In the genomic region with DNA sequence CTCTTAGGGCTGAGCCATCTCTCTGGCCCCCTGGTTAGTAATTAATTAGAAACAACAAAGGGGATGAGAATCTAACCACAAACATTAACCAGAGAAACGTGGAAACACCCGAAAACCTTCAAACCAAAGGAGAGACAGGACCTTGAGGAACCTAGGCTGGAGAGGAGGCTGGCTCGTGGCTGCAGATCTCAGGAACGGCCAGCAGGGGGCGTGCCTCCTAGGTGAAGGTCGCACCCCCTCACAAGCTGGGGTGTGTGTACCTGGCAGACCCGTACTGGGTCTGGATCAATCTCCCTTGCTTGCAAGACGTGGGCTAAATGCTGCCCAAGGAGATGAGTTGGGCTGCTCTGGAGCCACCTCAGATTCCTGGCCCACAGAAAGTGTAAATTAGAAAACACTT, we compare ENCODE assay signal across 9 mouse cellular contexts. TPM values are rescaled to one million over a fixed set of nuclear protein-coding genes. Genes with fewer than 3 reads are reported as not detected.
DNase-seq lines count a peak whose midpoint lies in the region; ATAC-seq and TF ChIP-seq lines count a peak whose summit lies in the region.
"Had no signal": no experiment of that assay in that cellular context is flagged by ENCODE, and none has a peak within 500 bp of the region (broad histone marks: within the 10 kb centered on the region; RNA-seq: fewer than 3 reads in every experiment).

No protein-coding gene starts in this region.

- 30% methylated on average over 8 of the region's 8 CpGs for WGBS in kidney, embryonic 16.5 days

- H3K36me3 ChIP-seq in kidney, embryonic 16.5 days (ENCODE audit: insufficient read depth, low read length) = no peaks in the 10 kb centered on the region

- H3K27ac ChIP-seq in left cerebral cortex, adult 2 months = no peak overlapping the region
- H3K27ac ChIP-seq in kidney, embryonic 16.5 days (ENCODE audit: low read length) = no peak overlapping the region
- H3K27ac ChIP-seq: macrophage had no signal

- no peaks in the 10 kb centered on the region for H3K9me3 ChIP-seq in kidney, embryonic 16.5 days (ENCODE audit: low read length)

- peak; percentile 45; the same call in 1 of the 2 replicates for ATAC-seq in megakaryocyte-erythroid progenitor cell, adult 5-6 weeks (replicated peaks; ENCODE audit: low FRiP score, low TSS enrichment, poor library complexity, severe bottlenecking)
- ATAC-seq in kidney, embryonic 16.5 days (ENCODE audit: low FRiP score, low TSS enrichment) = no peak

- TF ChIP-seq CTCF in left cerebral cortex, adult 2 months (IDR thresholded peaks at IDR 0.05) = peak; percentile 32

- no peak for DNase-seq in left cerebral cortex, adult 2 months (ENCODE audit: extremely low spot score in 1 of 2, low spot score in 2 of 2)
- DNase-seq in left cerebral cortex, postnatal 14 days (ENCODE audit: low spot score in 2 of 2) = no peak
- peak; percentile 42 for DNase-seq in CD4-positive helper T cell, adult 2 months (ENCODE audit: low read depth, low spot score)
- peak; percentile 86 for DNase-seq in R1 (ENCODE audit: low read depth, low spot score)
- DNase-seq in layer of hippocampus, postnatal 25 days (ENCODE audit: extremely low spot score in 1 of 2, low spot score in 1 of 2) = no peak
- DNase-seq: heart, postnatal 4 days had no signal

- H3K4me2 ChIP-seq in kidney, embryonic 16.5 days (replicated peaks; ENCODE audit: low read depth, low read length) = no peak overlapping the region

- intact Hi-C loops in left cerebral cortex, adult 2 months (cut with DNase I) = no loop called here
- intact Hi-C loops in left cerebral cortex, postnatal 14 days (cut with DNase I) = no loop called here

- H3K27me3 ChIP-seq in kidney, embryonic 16.5 days (ENCODE audit: insufficient read depth, low read length) = no peaks in the 10 kb centered on the region

- H3K9ac ChIP-seq in kidney, embryonic 16.5 days (replicated peaks; ENCODE audit: low read length) = no peak overlapping the region

- H3K4me1 ChIP-seq in kidney, embryonic 16.5 days (ENCODE audit: insufficient read depth, low read length) = no peaks in the 10 kb centered on the region; the same call in 1 of the 2 replicates

- H3K4me3 ChIP-seq in left cerebral cortex, adult 2 months = no peak overlapping the region
- H3K4me3 ChIP-seq in kidney, embryonic 16.5 days (ENCODE audit: low read length) = no peak overlapping the region

RNA-seq across cellular contexts. Expression of a gene that starts 6.9 kb away (rescaled TPM):
- 1 to 10 TPM; 2.7 to 3.3 TPM for total RNA-seq in left cerebral cortex, adult 2 months (2021)
- total RNA-seq in left cerebral cortex, postnatal 14 days (2021) = 1 to 10 TPM; 2.7 to 3.8 TPM
- 1.7 TPM in 1 of 2 replicates, not detected in the other for total RNA-seq in megakaryocyte-erythroid progenitor cell, adult 5-6 weeks (2014; fragmentation: Nextera tagmentation)
- total RNA-seq in megakaryocyte-erythroid progenitor cell, adult 5-6 weeks (2017) = 1.3 TPM in 1 of 2 replicates, not detected in the other
- 1 to 10 TPM; 3.1 to 3.6 TPM for total RNA-seq in layer of hippocampus, postnatal 25 days (2021)
- polyA plus RNA-seq in kidney, embryonic 16.5 days (2015; fragmentation: Nextera tagmentation; extraction: Ambion mirVana) = 1.4 and 1.8 TPM in 2 replicates

RNA-seq across cellular contexts. Expression of a gene that starts 19.3 kb away (rescaled TPM):
- total RNA-seq in left cerebral cortex, adult 2 months (2021) = 10 to 100 TPM; 20.6 to 31.7 TPM
- 10 to 100 TPM; 29.9 to 37.7 TPM for total RNA-seq in left cerebral cortex, postnatal 14 days (2021)
- total RNA-seq in megakaryocyte-erythroid progenitor cell, adult 5-6 weeks (2014; fragmentation: Nextera tagmentation) = 179 and 203 TPM in 2 replicates
- total RNA-seq in megakaryocyte-erythroid progenitor cell, adult 5-6 weeks (2017) = 146 and 149 TPM in 2 replicates
- total RNA-seq in layer of hippocampus, postnatal 25 days (2021) = 10 to 100 TPM; 22.0 to 26.8 TPM
- polyA plus RNA-seq in kidney, embryonic 16.5 days (2015; fragmentation: Nextera tagmentation; extraction: Ambion mirVana) = 353 and 411 TPM in 2 replicates

Comparison
In these comparisons a context has a peak if more than half of its experiments do, and no peak if none do; other contexts are left out.
1. DNase-seq: peak in CD4-positive helper T cell, adult 2 months (single experiment) and R1 (single experiment); none in left cerebral cortex, adult 2 months (0 of 2), left cerebral cortex, postnatal 14 days (0 of 2) and layer of hippocampus, postnatal 25 days (0 of 2).